Mouse (Mus musculus): ENCODE results near the gene Plcl1. TPM values are rescaled to one million over a fixed set of nuclear protein-coding genes. Genes with fewer than 3 reads are reported as not detected.

The Plcl1 gene
- total and polyA plus RNA-seq, 3 experiments, result 0.08 to 0.41 (median 0.13) TPM

DNA sequence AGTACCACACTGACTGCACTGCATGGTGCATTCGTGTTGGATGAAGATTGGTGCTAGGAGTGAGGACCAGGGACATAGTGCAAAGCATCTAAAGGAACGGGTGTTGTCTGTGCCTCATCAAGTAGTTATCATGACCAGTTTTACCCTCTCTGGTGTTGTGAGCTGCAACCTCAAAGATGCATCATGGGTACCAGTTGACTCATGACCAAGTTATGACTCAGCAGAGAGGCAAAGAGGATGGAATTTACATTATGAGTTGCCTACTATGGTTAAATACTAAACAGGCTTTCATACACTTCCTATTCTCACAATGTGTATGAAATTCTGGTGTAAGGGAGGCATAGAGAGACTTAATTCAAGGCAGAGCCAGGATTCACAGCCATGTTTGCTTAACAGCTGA lies 4.9 kb downstream of the Plcl1 start:
- Histone ChIP-seq H3K79me2 (replicated peaks; ENCODE audit: control insufficient read depth, extremely low read depth, insufficient read depth, poor library complexity, severe bottlenecking) (no peaks in the 10 kb centered on the region), H3K27ac (ENCODE audit: insufficient read depth, low read depth) (no peak overlapping the region), H3K4me1 (ENCODE audit: control insufficient read depth in 1 of 2, insufficient read depth in 2 of 2) (peaks cover 3 to 4% of the 10 kb centered on the region in 2 experiments; a peak in 1 of 4 replicates), H3K9ac (ENCODE audit: insufficient read depth, low read depth) (no peak overlapping the region), H3K36me3 (replicated peaks in 1 of 2; ENCODE audit: control insufficient read depth in 1 of 2, insufficient read depth in 1 of 2, low read length in 1 of 2) (no peaks in the 10 kb centered on the region), H3K9me3 (replicated peaks; ENCODE audit: low read length) (no peaks in the 10 kb centered on the region), H3K4me2 (ENCODE audit: insufficient read depth, low read depth, poor library complexity, severe bottlenecking) (no peak overlapping the region), H3K27me3 (replicated peaks) (peaks cover 5% of the 10 kb centered on the region), H3K4me3 (replicated peaks in 1 of 3; ENCODE audit: low read depth in 2 of 3, low read length in 2 of 3, poor library complexity in 1 of 3) (no peak overlapping the region)
- dilution Hi-C loops (cut with MboI; ENCODE audit: extremely low pct_ligation_motif_present, extremely low pct_unique_long_range_greater_than_20kb, low sequenced_read_pairs), result no loop called here
- in situ Hi-C loops (cut with MboI; ENCODE audit: low pct_ligation_motif_present, low pct_unique_long_range_greater_than_20kb, low sequenced_read_pairs), result loop anchor here (25.0 kb wide), 1 partner anchor 452 kb away; no protein-coding TSS in a partner anchor
- DNase-seq (ENCODE audit: extremely low read depth), result peak; percentile 40
- TF ChIP-seq MAX (IDR thresholded peaks at IDR 0.05; ENCODE audit: low read length), result no peak
- TF ChIP-seq IRF4 (IDR thresholded peaks at IDR 0.05; ENCODE audit: low read depth, low read length), result peak; percentile 62
- TF ChIP-seq EP300 (IDR thresholded peaks at IDR 0.05; ENCODE audit: low read length), result 0 out of 2 replicates have a peak, but pooled peaks have one; percentile 25
- TF ChIP-seq ETS1 (conservative IDR thresholded peaks at IDR 0.05; ENCODE audit: low read depth, low read length), result peak; percentile 30; the same call in 1 of the 2 replicates
- no peak for TF ChIP-seq NRF1 (IDR thresholded peaks at IDR 0.05; ENCODE audit: low read depth, low read length)
- TF ChIP-seq BHLHE40 (IDR thresholded peaks at IDR 0.05; ENCODE audit: low read depth, low read length), result 0 out of 2 replicates have a peak, but pooled peaks have one; percentile 28
- TF ChIP-seq JUN (IDR thresholded peaks at IDR 0.05; ENCODE audit: insufficient read depth, low read depth, low read length), result peak; percentile 45; the same call in 1 of the 2 replicates
- TF ChIP-seq MAFK (IDR thresholded peaks at IDR 0.05; ENCODE audit: insufficient replicate concordance, low read length), result peak; percentile 40; the same call in 1 of the 2 replicates
- TF ChIP-seq MYC (IDR thresholded peaks at IDR 0.05; ENCODE audit: low read depth, low read length), result no peak
- TF ChIP-seq CTCF (conservative IDR thresholded peaks at IDR 0.05 in 1 of 2, IDR thresholded peaks at IDR 0.05 in 1 of 2; ENCODE audit: low read depth in 2 of 2, low read length in 2 of 2), result no peak
- TF ChIP-seq ZC3H11A (IDR thresholded peaks at IDR 0.05; ENCODE audit: low read depth, low read length), result no peak
- TF ChIP-seq JUND (conservative IDR thresholded peaks at IDR 0.05; ENCODE audit: low read depth, low read length), result peak; percentile 63; the same call in 1 of the 2 replicates
- TF ChIP-seq ELF1 (IDR thresholded peaks at IDR 0.05; ENCODE audit: low read depth, low read length), result no peak

DNA sequence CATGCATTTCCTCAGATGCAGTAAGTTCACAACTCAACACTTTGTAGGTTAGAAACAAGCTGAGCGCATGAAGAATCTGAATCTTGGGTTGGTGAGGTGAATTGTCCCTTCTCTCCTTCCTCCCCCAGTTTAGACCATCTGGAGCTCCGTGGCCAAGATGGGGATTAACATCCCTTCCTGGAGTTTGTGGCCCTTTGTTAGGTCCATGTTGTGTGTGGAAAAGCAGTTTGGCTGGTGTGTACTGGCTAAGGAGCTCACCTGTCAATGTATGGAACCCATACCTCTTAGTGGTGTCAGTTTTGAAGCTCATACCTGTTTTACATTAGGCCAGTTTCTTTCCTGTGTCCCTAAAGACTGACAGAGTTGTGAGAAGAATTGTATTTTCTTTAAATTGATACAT lies 5.4 kb downstream of the Plcl1 start:
- no peaks in the 10 kb centered on the region for H3K9me3 ChIP-seq (replicated peaks; ENCODE audit: low read length)
- dilution Hi-C loops (cut with MboI; ENCODE audit: extremely low pct_ligation_motif_present, extremely low pct_unique_long_range_greater_than_20kb, low sequenced_read_pairs), result no loop called here
- no peak overlapping the region for H3K4me2 ChIP-seq (ENCODE audit: insufficient read depth, low read depth, poor library complexity, severe bottlenecking)
- H3K79me2 ChIP-seq (replicated peaks; ENCODE audit: control insufficient read depth, extremely low read depth, insufficient read depth, poor library complexity, severe bottlenecking), result no peaks in the 10 kb centered on the region
- no peaks in the 10 kb centered on the region for H3K36me3 ChIP-seq (replicated peaks in 1 of 2; ENCODE audit: control insufficient read depth in 1 of 2, insufficient read depth in 1 of 2, low read length in 1 of 2)
- no peak overlapping the region for H3K27ac ChIP-seq (ENCODE audit: insufficient read depth, low read depth)
- in situ Hi-C loops (cut with MboI; ENCODE audit: low pct_ligation_motif_present, low pct_unique_long_range_greater_than_20kb, low sequenced_read_pairs), result loop anchor here (25.0 kb wide), 1 partner anchor 451 kb away; no protein-coding TSS in a partner anchor
- H3K4me3 ChIP-seq (replicated peaks in 1 of 3; ENCODE audit: low read depth in 2 of 3, low read length in 2 of 3, poor library complexity in 1 of 3), result no peak overlapping the region
- no peak for DNase-seq (ENCODE audit: extremely low read depth)
- no peak overlapping the region for H3K9ac ChIP-seq (ENCODE audit: insufficient read depth, low read depth)
- H3K4me1 ChIP-seq (ENCODE audit: control insufficient read depth in 1 of 2, insufficient read depth in 2 of 2), result peaks cover 3 to 4% of the 10 kb centered on the region in 2 experiments; a peak in 1 of 4 replicates
- H3K27me3 ChIP-seq (replicated peaks), result peaks cover 5% of the 10 kb centered on the region
- TF ChIP-seq USF1 (IDR thresholded peaks at IDR 0.05; ENCODE audit: low read depth, low read length), result no peak
- no peak for TF ChIP-seq NELFE (IDR thresholded peaks at IDR 0.05; ENCODE audit: low read depth, low read length)
- TF ChIP-seq BHLHE40 (IDR thresholded peaks at IDR 0.05; ENCODE audit: low read depth, low read length), result no peak
- TF ChIP-seq MAZ (IDR thresholded peaks at IDR 0.05; ENCODE audit: low read depth, low read length), result no peak
- TF ChIP-seq PAX5 (IDR thresholded peaks at IDR 0.05; ENCODE audit: low read length), result no peak
- no peak for TF ChIP-seq TBP (conservative IDR thresholded peaks at IDR 0.05; ENCODE audit: low read depth, low read length)
- TF ChIP-seq IRF4 (IDR thresholded peaks at IDR 0.05; ENCODE audit: low read depth, low read length), result no peak

All from CH12.LX (cell line).